Mouse (Mus musculus) heart, embryonic 14.5 days (tissue): ENCODE data around the gene Sars2. TPM values are rescaled to one million over a fixed set of nuclear protein-coding genes. Genes with fewer than 3 reads are reported as not detected.
A peak's percentile ranks its signal among the peaks of the same experiment; 100 is the strongest.

Experiments
- ATAC-seq: fragments of 200-750 bp; cut with Nextera tagmentation; 2 replicates; pipeline ENCODE4 v1.8.0; 2017; ENCODE audit warnings: low read depth, moderate TSS enrichment; ENCODE audit not compliant: insufficient number of reproducible peaks, insufficient read depth, low FRiP score
- H3K27ac ChIP-seq, 2 experiments: fragments of 200-500 bp in 1 of 2; fragments of 300-500 bp in 1 of 2; sonication (generic) in 1 of 2; replicated peaks in 1 of 2; 2 replicates each; pipeline ENCODE4 v1.5.1; 2012 to 2014; ENCODE audit warnings: low read depth in 2 of 2, low read length in 2 of 2, control low read depth in 1 of 2, mild to moderate bottlenecking in 1 of 2, mixed read lengths in 1 of 2; ENCODE audit not compliant: control insufficient read depth in 1 of 2, insufficient read depth in 1 of 2
- H3K27me3 ChIP-seq: fragments of 300-500 bp; sonication (generic); 2 replicates; pipeline ENCODE4 v1.6.1; 2014; ENCODE audit warnings: mild to moderate bottlenecking, low read length, control low read depth; ENCODE audit not compliant: control insufficient read depth, insufficient read depth
- H3K36me3 ChIP-seq: fragments of 300-500 bp; sonication (generic); 2 replicates; pipeline ENCODE4 v1.6.1; 2014; ENCODE audit warnings: mild to moderate bottlenecking, control low read depth, low read length, mixed read lengths; ENCODE audit not compliant: control insufficient read depth, insufficient read depth
- H3K4me1 ChIP-seq, 2 experiments: fragments of 200-500 bp in 1 of 2; fragments of 300-500 bp in 1 of 2; sonication (generic) in 1 of 2; 2 replicates each; pipeline ENCODE4 v1.6.1; 2012 to 2014; ENCODE audit warnings: low read length in 2 of 2, control low read depth in 1 of 2, mixed read lengths in 1 of 2; ENCODE audit not compliant: control insufficient read depth in 2 of 2, insufficient read depth in 2 of 2
- H3K4me2 ChIP-seq: fragments of 300-500 bp; sonication (generic); 2 replicates; pipeline ENCODE4 v1.6.1; 2014; ENCODE audit warnings: mild to moderate bottlenecking, low read length
- H3K4me3 ChIP-seq, 2 experiments: fragments of 200-500 bp in 1 of 2; fragments of 300-500 bp in 1 of 2; sonication (generic) in 1 of 2; 2 replicates each; pipeline ENCODE4 v1.5.1; 2012 to 2014; ENCODE audit warnings: low read length in 2 of 2, mild to moderate bottlenecking in 2 of 2, control low read depth in 1 of 2, low read depth in 1 of 2, moderate library complexity in 1 of 2; ENCODE audit not compliant: control insufficient read depth in 1 of 2, insufficient read depth in 1 of 2
- H3K9ac ChIP-seq: fragments of 300-500 bp; sonication (generic); 2 replicates; pipeline ENCODE4 v1.6.1; 2014; ENCODE audit warnings: mild to moderate bottlenecking, low read length
- H3K9me3 ChIP-seq: fragments of 300-500 bp; sonication (generic); 2 replicates; pipeline ENCODE4 v1.6.1; 2016; ENCODE audit warnings: low read length, control low read depth; ENCODE audit not compliant: control insufficient read depth
- WGBS: fragments of 180-500 bp; shearing (Covaris S2); extraction: QIAGEN DNeasy Blood & Tissue Kit; methylation state at CpG from one replicate; pipeline ENCODE4 v1.1.7; 2014; 5-methylcytosine and 5-hydroxymethylcytosine counted together
- polyA plus RNA-seq: library from polyadenylated mRNA; unstranded; fragments of >200 nt; fragmentation: Nextera tagmentation; extraction: Ambion mirVana; gene quantifications from 2 replicates; pipeline ENCODE4 v1.2.1, GENCODE M21; 2014

Sars2 gene
- polyA plus RNA-seq, 1 experiment from 2014 or later: 18.8 TPM

GRCm38 (mm10) chr7:28717726-28718125 lies 24.1 kb upstream of the Sars2 start:
- Histone ChIP-seq H3K4me3 (no peak overlapping the region; a peak in 1 of 4 replicates), H3K4me2 (peak overlapping the region; percentile 86)
- 89% methylated on average over 10 of the region's 10 CpGs for WGBS

GRCm38 (mm10) chr7:28719159-28719558 lies 22.6 kb upstream of the Sars2 start:
- Histone ChIP-seq H3K4me2 (0 out of 2 replicates have a peak overlapping the region, but pooled peaks have one; percentile 4), H3K4me1 (peaks cover 14 to 17% of the 10 kb centered on the region in 2 experiments), H3K36me3 (no peaks in the 10 kb centered on the region; the same call in 1 of the 2 replicates), H3K27ac (no peak overlapping the region), H3K4me3 (no peak overlapping the region), H3K27me3 (no peaks in the 10 kb centered on the region), H3K9ac (no peak overlapping the region), H3K9me3 (no peaks in the 10 kb centered on the region)
- 23% methylated on average over 4 of the region's 4 CpGs for WGBS
- no peak for ATAC-seq

More at GRCm38 (mm10) chr7:28717726-28718125, 24.1 kb upstream of the Sars2 start:
- Histone ChIP-seq H3K27ac (no peak overlapping the region), H3K9ac (no peak overlapping the region; the same call in 1 of the 2 replicates), H3K36me3 (no peaks in the 10 kb centered on the region), H3K4me1 (peaks cover 16 to 18% of the 10 kb centered on the region in 2 experiments), H3K9me3 (no peaks in the 10 kb centered on the region), H3K27me3 (no peaks in the 10 kb centered on the region)
- no peak for ATAC-seq

GRCm38 (mm10) chr7:28719650-28720049 lies 22.1 kb upstream of the Sars2 start:
- Histone ChIP-seq H3K9ac (no peak overlapping the region), H3K9me3 (no peaks in the 10 kb centered on the region), H3K4me1 (peaks cover 9 to 16% of the 10 kb centered on the region in 2 experiments), H3K4me3 (no peak overlapping the region), H3K27me3 (no peaks in the 10 kb centered on the region), H3K4me2 (no peak overlapping the region), H3K27ac (no peak overlapping the region), H3K36me3 (peaks cover 3% of the 10 kb centered on the region; the same call in 1 of the 2 replicates)
- ATAC-seq: no peak
- 71% methylated on average over 2 of the region's 2 CpGs for WGBS

- Histone ChIP-seq H3K4me3 (no peak overlapping the region), H3K4me1 (peaks cover 2 to 9% of the 10 kb centered on the region in 2 experiments), H3K27me3 (no peaks in the 10 kb centered on the region), H3K4me2 (no peak overlapping the region), H3K27ac (no peak overlapping the region), H3K36me3 (peaks cover 13% of the 10 kb centered on the region; the same call in 1 of the 2 replicates), H3K9me3 (no peaks in the 10 kb centered on the region), H3K9ac (no peak overlapping the region)
- no peak for ATAC-seq
- WGBS: 71% methylated on average over 3 of the region's 3 CpGs
Observed at GRCm38 (mm10) chr7:28720753-28721537, 20.8 kb upstream of the Sars2 start.

DNA sequence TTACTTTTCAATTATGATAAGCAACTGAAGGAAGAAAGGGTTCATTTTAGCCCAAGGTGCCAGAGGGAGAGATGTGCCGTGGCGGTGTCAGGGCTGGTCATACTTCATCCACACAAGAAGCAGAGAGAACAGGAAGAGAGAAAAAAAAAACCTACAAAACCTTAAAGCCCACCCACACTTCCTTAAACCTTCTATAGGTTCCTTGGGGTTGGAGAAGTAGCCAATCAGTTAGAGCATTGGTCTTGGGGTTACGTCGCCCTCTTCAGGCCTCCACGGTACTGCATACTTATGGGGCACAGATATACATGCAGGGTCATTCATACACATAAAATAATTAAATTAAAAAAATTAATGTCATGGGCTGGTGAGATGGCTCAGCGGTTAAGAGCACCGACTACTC lies 19.7 kb upstream of the Sars2 start:
- no peaks in the 10 kb centered on the region for H3K27me3 ChIP-seq
- no peaks in the 10 kb centered on the region for H3K9me3 ChIP-seq
- H3K9ac ChIP-seq: no peak overlapping the region
- no peak overlapping the region for H3K27ac ChIP-seq
- ATAC-seq: no peak
- peaks cover 3 to 9% of the 10 kb centered on the region in 2 experiments for H3K4me1 ChIP-seq
- peaks cover 13% of the 10 kb centered on the region; the same call in 1 of the 2 replicates for H3K36me3 ChIP-seq
- H3K4me3 ChIP-seq: no peak overlapping the region
- no peak overlapping the region for H3K4me2 ChIP-seq
- WGBS: 90% methylated on average over 7 of the region's 7 CpGs

- Histone ChIP-seq H3K27me3 (no peaks in the 10 kb centered on the region), H3K9me3 (no peaks in the 10 kb centered on the region), H3K9ac (no peak overlapping the region), H3K4me1 (peaks cover 0 to 3% of the 10 kb centered on the region in 2 experiments; a peak in 2 of 4 replicates), H3K27ac (no peak overlapping the region), H3K4me3 (no peak overlapping the region), H3K36me3 (peaks cover 13% of the 10 kb centered on the region; the same call in 1 of the 2 replicates), H3K4me2 (no peak overlapping the region)
- no peak for ATAC-seq
- WGBS: 95% methylated on average over 2 of the region's 2 CpGs
Observed at GRCm38 (mm10) chr7:28724613-28725012, 17.2 kb upstream of the Sars2 start.

GRCm38 (mm10) chr7:28726600-28726999 lies 15.2 kb upstream of the Sars2 start:
- no peak for ATAC-seq
- WGBS: 8% methylated on average over 14 of the region's 14 CpGs
- Histone ChIP-seq H3K36me3 (peaks cover 13% of the 10 kb centered on the region; the same call in 1 of the 2 replicates), H3K4me1 (peaks cover 0 to 2% of the 10 kb centered on the region in 2 experiments; a peak in 1 of 4 replicates), H3K27ac (no peak overlapping the region), H3K9me3 (peaks cover 6% of the 10 kb centered on the region), H3K4me3 (no peak overlapping the region), H3K27me3 (no peaks in the 10 kb centered on the region), H3K4me2 (no peak overlapping the region), H3K9ac (no peak overlapping the region)
